Mouse (Mus musculus): ENCODE measurements around the gene Adamts6. TPM values are rescaled to one million over a fixed set of nuclear protein-coding genes. Genes with fewer than 3 reads are reported as not detected.

The Adamts6 gene
- polyA plus RNA-seq, 1 experiment from 2014 or later = 1.2 TPM

- no peak for ATAC-seq
- Histone ChIP-seq H3K9me3 (ENCODE audit: control insufficient read depth, low read length) (no peaks in the 10 kb centered on the region), H3K27me3 (replicated peaks; ENCODE audit: control insufficient read depth, insufficient read depth, low read length) (no peaks in the 10 kb centered on the region), H3K4me1 (ENCODE audit: control insufficient read depth, insufficient read depth, low read depth, low read length) (no peaks in the 10 kb centered on the region), H3K9ac (ENCODE audit: low read depth, low read length) (no peak overlapping the region), H3K4me2 (ENCODE audit: low read length) (no peak overlapping the region), H3K36me3 (ENCODE audit: control insufficient read depth, insufficient read depth, low read length) (no peaks in the 10 kb centered on the region), H3K27ac (ENCODE audit: low read depth, low read length) (no peak overlapping the region), H3K4me3 (ENCODE audit: low read length) (no peak overlapping the region)
Observed at GRCm38 (mm10) chr13:104447470-104447869, 159.8 kb downstream of the Adamts6 start.

- no peak overlapping the region for H3K27ac ChIP-seq (ENCODE audit: low read depth, low read length)
- H3K36me3 ChIP-seq (ENCODE audit: control insufficient read depth, insufficient read depth, low read length) = no peaks in the 10 kb centered on the region
- H3K27me3 ChIP-seq (replicated peaks; ENCODE audit: control insufficient read depth, insufficient read depth, low read length) = no peaks in the 10 kb centered on the region
- H3K9ac ChIP-seq (ENCODE audit: low read depth, low read length) = no peak overlapping the region
- no peaks in the 10 kb centered on the region for H3K4me1 ChIP-seq (ENCODE audit: control insufficient read depth, insufficient read depth, low read depth, low read length)
- no peak overlapping the region for H3K4me2 ChIP-seq (ENCODE audit: low read length)
- no peak overlapping the region for H3K4me3 ChIP-seq (ENCODE audit: low read length)
- H3K9me3 ChIP-seq (ENCODE audit: control insufficient read depth, low read length) = no peaks in the 10 kb centered on the region
- WGBS = 97% methylated on average over 1 of the region's 1 CpGs
- no peak for ATAC-seq
Observed at GRCm38 (mm10) chr13:104448349-104448748, 160.7 kb downstream of the Adamts6 start.

- Histone ChIP-seq H3K9ac (ENCODE audit: low read depth, low read length) (no peak overlapping the region), H3K27ac (ENCODE audit: low read depth, low read length) (no peak overlapping the region), H3K9me3 (ENCODE audit: control insufficient read depth, low read length) (no peaks in the 10 kb centered on the region), H3K36me3 (ENCODE audit: control insufficient read depth, insufficient read depth, low read length) (no peaks in the 10 kb centered on the region), H3K4me2 (ENCODE audit: low read length) (no peak overlapping the region), H3K4me3 (ENCODE audit: low read length) (no peak overlapping the region), H3K4me1 (ENCODE audit: control insufficient read depth, insufficient read depth, low read depth, low read length) (no peaks in the 10 kb centered on the region), H3K27me3 (replicated peaks; ENCODE audit: control insufficient read depth, insufficient read depth, low read length) (no peaks in the 10 kb centered on the region)
- WGBS = 90% methylated on average over 1 of the region's 1 CpGs
- ATAC-seq = no peak
Observed at GRCm38 (mm10) chr13:104453271-104453974, 165.8 kb downstream of the Adamts6 start.

- no peaks in the 10 kb centered on the region for H3K36me3 ChIP-seq (ENCODE audit: control insufficient read depth, insufficient read depth, low read length)
- H3K4me1 ChIP-seq (ENCODE audit: control insufficient read depth, insufficient read depth, low read depth, low read length) = no peaks in the 10 kb centered on the region
- no peak for ATAC-seq
- no peak overlapping the region for H3K4me2 ChIP-seq (ENCODE audit: low read length)
- no peak overlapping the region for H3K4me3 ChIP-seq (ENCODE audit: low read length)
- H3K9me3 ChIP-seq (ENCODE audit: control insufficient read depth, low read length) = no peaks in the 10 kb centered on the region
- whole genome bisulfite sequencing = 87% methylated on average over 1 of the region's 1 CpGs
- no peaks in the 10 kb centered on the region for H3K27me3 ChIP-seq (replicated peaks; ENCODE audit: control insufficient read depth, insufficient read depth, low read length)
- H3K27ac ChIP-seq (ENCODE audit: low read depth, low read length) = no peak overlapping the region
- H3K9ac ChIP-seq (ENCODE audit: low read depth, low read length) = no peak overlapping the region
Observed at GRCm38 (mm10) chr13:104460287-104460686, 172.7 kb downstream of the Adamts6 start.

GRCm38 (mm10) chr13:104468061-104468460 is 180.4 kb downstream of the Adamts6 start:
- H3K4me2 ChIP-seq (ENCODE audit: low read length) = no peak overlapping the region
- no peak for ATAC-seq
- no peaks in the 10 kb centered on the region for H3K4me1 ChIP-seq (ENCODE audit: control insufficient read depth, insufficient read depth, low read depth, low read length)
- no peak overlapping the region for H3K4me3 ChIP-seq (ENCODE audit: low read length)
- H3K27ac ChIP-seq (ENCODE audit: low read depth, low read length) = no peak overlapping the region
- H3K27me3 ChIP-seq (replicated peaks; ENCODE audit: control insufficient read depth, insufficient read depth, low read length) = no peaks in the 10 kb centered on the region
- H3K9me3 ChIP-seq (ENCODE audit: control insufficient read depth, low read length) = no peaks in the 10 kb centered on the region
- no peaks in the 10 kb centered on the region for H3K36me3 ChIP-seq (ENCODE audit: control insufficient read depth, insufficient read depth, low read length)
- no peak overlapping the region for H3K9ac ChIP-seq (ENCODE audit: low read depth, low read length)
- WGBS = 76% methylated on average over 1 of the region's 1 CpGs

GRCm38 (mm10) chr13:104476285-104476956 is 188.8 kb downstream of the Adamts6 start:
- Histone ChIP-seq H3K27ac (ENCODE audit: low read depth, low read length) (no peak overlapping the region), H3K4me1 (ENCODE audit: control insufficient read depth, insufficient read depth, low read depth, low read length) (no peaks in the 10 kb centered on the region), H3K36me3 (ENCODE audit: control insufficient read depth, insufficient read depth, low read length) (no peaks in the 10 kb centered on the region), H3K4me2 (ENCODE audit: low read length) (no peak overlapping the region), H3K27me3 (replicated peaks; ENCODE audit: control insufficient read depth, insufficient read depth, low read length) (no peaks in the 10 kb centered on the region), H3K9me3 (ENCODE audit: control insufficient read depth, low read length) (no peaks in the 10 kb centered on the region), H3K9ac (ENCODE audit: low read depth, low read length) (no peak overlapping the region), H3K4me3 (ENCODE audit: low read length) (no peak overlapping the region)
- no peak for ATAC-seq
- 83% methylated on average over 9 of the region's 9 CpGs for WGBS

- Histone ChIP-seq H3K4me1 (ENCODE audit: control insufficient read depth, insufficient read depth, low read depth, low read length) (no peaks in the 10 kb centered on the region), H3K27ac (ENCODE audit: low read depth, low read length) (no peak overlapping the region), H3K36me3 (ENCODE audit: control insufficient read depth, insufficient read depth, low read length) (no peaks in the 10 kb centered on the region), H3K27me3 (replicated peaks; ENCODE audit: control insufficient read depth, insufficient read depth, low read length) (no peaks in the 10 kb centered on the region), H3K9me3 (ENCODE audit: control insufficient read depth, low read length) (no peaks in the 10 kb centered on the region), H3K4me2 (ENCODE audit: low read length) (no peak overlapping the region), H3K4me3 (ENCODE audit: low read length) (no peak overlapping the region), H3K9ac (ENCODE audit: low read depth, low read length) (no peak overlapping the region)
- no peak for ATAC-seq
- 68% methylated on average over 8 of the region's 8 CpGs for WGBS
Observed at GRCm38 (mm10) chr13:104482426-104483089, 194.9 kb downstream of the Adamts6 start.

- H3K27me3 ChIP-seq (replicated peaks; ENCODE audit: control insufficient read depth, insufficient read depth, low read length) = no peaks in the 10 kb centered on the region
- no peaks in the 10 kb centered on the region for H3K9me3 ChIP-seq (ENCODE audit: control insufficient read depth, low read length)
- no peak overlapping the region for H3K9ac ChIP-seq (ENCODE audit: low read depth, low read length)
- H3K36me3 ChIP-seq (ENCODE audit: control insufficient read depth, insufficient read depth, low read length) = no peaks in the 10 kb centered on the region
- H3K4me2 ChIP-seq (ENCODE audit: low read length) = no peak overlapping the region
- no peak overlapping the region for H3K4me3 ChIP-seq (ENCODE audit: low read length)
- H3K27ac ChIP-seq (ENCODE audit: low read depth, low read length) = no peak overlapping the region
- WGBS = 80% methylated on average over 12 of the region's 12 CpGs
- no peak for ATAC-seq
- no peaks in the 10 kb centered on the region for H3K4me1 ChIP-seq (ENCODE audit: control insufficient read depth, insufficient read depth, low read depth, low read length)
Observed at GRCm38 (mm10) chr13:104483111-104483722, 195.6 kb downstream of the Adamts6 start.
